Mouse (Mus musculus): ENCODE measurements around the gene Dap. TPM values are rescaled to one million over a fixed set of nuclear protein-coding genes. Genes with fewer than 3 reads are reported as not detected.
A peak's percentile ranks its signal among the peaks of the same experiment; 100 is the strongest.

Gene Dap
- polyA plus RNA-seq, 1 experiment from 2014 or later, result 114 TPM

DNA sequence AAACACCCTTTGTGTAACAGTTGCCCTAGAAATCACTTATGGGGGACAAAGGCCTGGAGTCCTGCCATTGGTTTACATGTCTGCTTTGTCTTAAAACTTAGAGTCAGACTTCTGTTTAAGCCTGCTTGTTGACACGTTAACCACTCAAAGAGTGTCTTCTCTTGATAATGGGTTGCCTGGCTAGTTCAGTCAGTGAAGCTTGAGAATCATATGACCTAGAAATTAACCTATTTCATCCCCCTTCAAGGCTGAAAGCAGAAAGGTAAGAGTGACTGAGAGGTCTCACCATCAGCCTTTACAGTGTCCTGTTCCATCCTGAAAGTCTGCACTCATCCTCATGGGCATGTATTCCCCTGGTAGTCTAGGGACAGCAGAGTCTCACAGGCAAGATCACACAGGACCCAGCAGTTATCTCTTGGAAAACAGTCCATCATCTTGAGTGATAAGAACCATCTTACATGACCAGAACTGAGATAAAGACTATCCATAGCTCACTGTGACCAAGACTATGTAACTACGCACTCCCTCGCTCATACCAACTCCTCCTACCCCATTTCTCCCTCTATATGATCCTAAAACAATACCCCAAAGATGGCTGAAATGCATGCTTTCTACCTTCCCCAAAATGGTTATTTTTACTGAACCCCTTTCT lies 10.4 kb upstream of the Dap start:
- Histone ChIP-seq H3K4me3 (replicated peaks; ENCODE audit: low read length) (no peak overlapping the region), H3K4me1 (ENCODE audit: control insufficient read depth, insufficient read depth, low read length) (no peaks in the 10 kb centered on the region), H3K4me2 (ENCODE audit: low read depth, low read length) (no peak overlapping the region), H3K9ac (ENCODE audit: low read length) (no peak overlapping the region), H3K27me3 (ENCODE audit: control insufficient read depth, insufficient read depth, low read length) (no peaks in the 10 kb centered on the region), H3K9me3 (replicated peaks; ENCODE audit: control insufficient read depth, low read length) (no peaks in the 10 kb centered on the region), H3K36me3 (ENCODE audit: control insufficient read depth, insufficient read depth, low read length) (no peaks in the 10 kb centered on the region), H3K27ac (ENCODE audit: low read length) (no peak overlapping the region)
- 87% methylated on average over 3 of the region's 3 CpGs for WGBS
- no peak for ATAC-seq (ENCODE audit: insufficient read depth, low FRiP score)

DNA sequence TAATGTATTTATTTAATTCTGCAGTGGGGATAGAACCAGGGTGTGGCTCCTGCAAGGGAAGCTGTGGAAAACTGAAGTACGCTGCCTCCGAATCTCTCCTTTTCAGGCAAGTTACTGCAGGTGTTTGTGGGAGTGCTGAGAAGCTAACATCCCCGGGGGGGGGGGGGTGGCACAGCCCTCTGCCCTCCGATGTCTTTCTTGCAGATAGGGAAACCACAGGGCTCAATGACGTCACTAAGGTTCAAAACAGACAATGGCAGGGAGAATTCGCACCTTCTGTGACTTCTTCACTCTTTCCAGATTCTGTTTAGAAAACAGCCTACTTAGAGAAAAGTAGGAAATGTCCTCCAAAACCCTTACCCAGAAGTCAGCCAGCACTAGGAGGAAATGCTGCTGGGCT lies 1.9 kb upstream of the Dap start:
- Histone ChIP-seq H3K9me3 (replicated peaks; ENCODE audit: control insufficient read depth, low read length) (no peaks in the 10 kb centered on the region), H3K36me3 (ENCODE audit: control insufficient read depth, insufficient read depth, low read length) (no peaks in the 10 kb centered on the region), H3K4me2 (ENCODE audit: low read depth, low read length) (no peak overlapping the region), H3K9ac (ENCODE audit: low read length) (no peak overlapping the region), H3K27me3 (ENCODE audit: control insufficient read depth, insufficient read depth, low read length) (no peaks in the 10 kb centered on the region), H3K27ac (ENCODE audit: low read length) (no peak overlapping the region), H3K4me3 (replicated peaks; ENCODE audit: low read length) (no peak overlapping the region), H3K4me1 (ENCODE audit: control insufficient read depth, insufficient read depth, low read length) (peaks cover 13% of the 10 kb centered on the region)
- 71% methylated on average over 6 of the region's 6 CpGs for WGBS
- ATAC-seq (ENCODE audit: insufficient read depth, low FRiP score), result no peak

DNA sequence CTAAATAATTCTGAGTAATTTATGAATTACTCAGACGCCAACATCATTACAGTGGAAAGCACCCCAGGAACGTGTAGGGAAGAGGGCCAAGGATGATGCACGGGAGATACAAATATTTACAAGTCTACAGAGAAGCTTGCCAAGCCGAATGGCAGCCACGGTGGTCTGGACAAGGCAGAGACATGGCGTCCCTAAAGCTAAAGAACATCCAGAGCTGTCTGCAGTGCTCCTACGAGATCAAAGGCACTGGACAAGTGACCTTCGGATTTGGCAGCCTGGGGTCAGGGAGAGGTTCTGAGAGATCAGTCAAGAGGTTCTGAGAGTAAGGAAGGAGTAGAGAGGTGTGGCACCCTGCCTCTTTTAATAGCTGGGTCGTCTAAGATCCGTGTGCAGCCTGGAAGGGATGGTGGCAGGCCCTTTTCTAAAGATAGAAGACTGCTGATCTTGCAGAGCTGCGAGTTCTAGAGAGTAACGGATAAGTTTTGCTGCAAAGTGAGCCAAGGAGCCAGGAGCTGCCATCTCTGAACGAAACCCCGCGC lies 449 bp upstream of the Dap start:
- 32% methylated on average over 15 of the region's 15 CpGs for whole genome bisulfite sequencing
- Histone ChIP-seq H3K9me3 (replicated peaks; ENCODE audit: control insufficient read depth, low read length) (no peaks in the 10 kb centered on the region), H3K27me3 (ENCODE audit: control insufficient read depth, insufficient read depth, low read length) (no peaks in the 10 kb centered on the region), H3K4me3 (replicated peaks; ENCODE audit: low read length) (peak overlapping the region; percentile 93), H3K4me2 (ENCODE audit: low read depth, low read length) (peak overlapping the region; percentile 61), H3K9ac (ENCODE audit: low read length) (peak overlapping the region; percentile 71), H3K36me3 (ENCODE audit: control insufficient read depth, insufficient read depth, low read length) (no peaks in the 10 kb centered on the region), H3K4me1 (ENCODE audit: control insufficient read depth, insufficient read depth, low read length) (peaks cover 13% of the 10 kb centered on the region), H3K27ac (ENCODE audit: low read length) (peak overlapping the region; percentile 56)
- ATAC-seq (ENCODE audit: insufficient read depth, low FRiP score), result 0 out of 2 replicates have a peak, but pooled peaks have one; percentile 3

DNA sequence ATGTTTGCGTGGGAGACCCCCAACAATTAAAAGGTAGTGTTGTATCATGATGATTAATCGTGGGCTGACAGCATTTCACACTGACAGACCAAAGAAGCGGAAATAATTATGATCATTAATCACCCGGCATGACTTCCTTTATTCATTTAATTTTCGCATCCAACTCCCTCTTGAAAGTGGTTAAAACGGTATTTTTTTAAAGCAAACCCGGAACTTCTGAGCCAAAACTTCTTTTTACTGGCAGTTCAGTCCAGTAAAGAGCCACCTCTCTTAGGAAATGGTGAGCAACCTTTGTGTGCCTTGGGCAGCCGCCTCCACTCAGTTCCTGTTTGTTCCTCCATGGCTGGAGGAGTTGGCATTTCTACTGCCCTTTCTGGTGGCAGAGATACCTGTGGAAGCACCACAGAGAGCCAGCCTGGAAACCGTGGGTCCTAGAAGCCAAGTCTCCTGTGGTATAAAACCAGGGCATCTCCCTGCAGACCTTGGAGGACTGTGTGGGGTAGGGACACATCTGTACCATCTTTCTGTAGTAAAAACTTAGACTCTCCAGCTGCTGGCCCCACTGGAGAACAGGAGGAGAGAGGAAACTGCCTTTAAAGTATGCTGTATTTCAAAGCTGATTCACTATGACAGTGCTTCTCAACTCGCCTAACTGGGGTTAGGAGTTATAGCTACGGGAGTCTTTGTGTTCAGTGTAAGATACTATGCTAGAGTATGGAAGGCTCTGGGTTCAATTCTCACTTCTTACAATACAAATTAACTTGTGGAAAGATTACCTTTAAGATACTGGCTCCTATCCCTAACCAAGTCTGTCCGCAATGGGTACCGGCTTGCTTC lies 910 bp downstream of the Dap start:
- no peaks in the 10 kb centered on the region for H3K27me3 ChIP-seq (ENCODE audit: control insufficient read depth, insufficient read depth, low read length)
- ATAC-seq (ENCODE audit: insufficient read depth, low FRiP score), result no peak
- H3K36me3 ChIP-seq (ENCODE audit: control insufficient read depth, insufficient read depth, low read length), result no peaks in the 10 kb centered on the region
- H3K4me2 ChIP-seq (ENCODE audit: low read depth, low read length), result peak overlapping the region; percentile 60
- H3K27ac ChIP-seq (ENCODE audit: low read length), result peak overlapping the region; percentile 88
- 27% methylated on average over 13 of the region's 13 CpGs for WGBS
- peak overlapping the region; percentile 93 for H3K4me3 ChIP-seq (replicated peaks; ENCODE audit: low read length)
- H3K9me3 ChIP-seq (replicated peaks; ENCODE audit: control insufficient read depth, low read length), result no peaks in the 10 kb centered on the region
- peaks cover 13% of the 10 kb centered on the region for H3K4me1 ChIP-seq (ENCODE audit: control insufficient read depth, insufficient read depth, low read length)
- H3K9ac ChIP-seq (ENCODE audit: low read length), result peak overlapping the region; percentile 97

DNA sequence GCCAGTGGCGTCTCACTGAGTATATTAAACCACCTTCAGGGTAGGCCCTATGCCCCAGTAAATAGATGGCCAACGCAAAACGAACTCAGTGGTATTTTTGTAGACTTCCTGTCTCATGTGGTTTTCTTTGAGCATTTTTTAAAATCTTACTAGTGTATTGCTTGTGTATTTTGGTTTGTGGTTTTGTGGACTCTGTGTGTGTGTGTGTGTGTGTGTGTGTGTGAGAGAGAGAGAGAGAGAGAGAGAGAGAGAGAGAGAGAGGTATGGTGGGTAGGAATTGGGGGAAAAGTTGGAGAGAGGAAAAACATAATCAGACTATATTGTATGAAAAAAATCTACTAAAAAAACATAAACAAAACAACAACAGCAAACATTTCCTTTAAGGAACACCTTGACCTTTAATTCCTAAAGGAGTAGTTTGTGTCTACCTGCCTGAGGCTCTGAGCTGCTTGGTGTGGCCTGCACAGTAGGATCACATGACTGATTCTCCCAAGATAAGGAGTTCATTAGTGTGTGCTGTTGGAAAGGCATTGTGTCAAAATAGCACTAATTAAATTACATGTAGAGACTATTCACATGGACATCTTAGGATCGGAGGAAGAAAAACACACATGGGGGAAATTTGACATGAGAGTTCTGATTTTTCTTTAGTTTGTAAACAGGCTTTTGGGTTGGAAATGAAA lies 1.7 kb downstream of the Dap start:
- Histone ChIP-seq H3K27me3 (ENCODE audit: control insufficient read depth, insufficient read depth, low read length) (no peaks in the 10 kb centered on the region), H3K4me1 (ENCODE audit: control insufficient read depth, insufficient read depth, low read length) (peaks cover 13% of the 10 kb centered on the region), H3K27ac (ENCODE audit: low read length) (peak overlapping the region; percentile 88; the same call in 1 of the 2 replicates), H3K4me3 (replicated peaks; ENCODE audit: low read length) (peak overlapping the region; percentile 93), H3K9ac (ENCODE audit: low read length) (no peak overlapping the region; the same call in 1 of the 2 replicates), H3K4me2 (ENCODE audit: low read depth, low read length) (peak overlapping the region; percentile 60), H3K36me3 (ENCODE audit: control insufficient read depth, insufficient read depth, low read length) (no peaks in the 10 kb centered on the region; the same call in 1 of the 2 replicates), H3K9me3 (replicated peaks; ENCODE audit: control insufficient read depth, low read length) (no peaks in the 10 kb centered on the region)
- no peak for ATAC-seq (ENCODE audit: insufficient read depth, low FRiP score)
- WGBS, result 75% methylated on average over 4 of the region's 4 CpGs

DNA sequence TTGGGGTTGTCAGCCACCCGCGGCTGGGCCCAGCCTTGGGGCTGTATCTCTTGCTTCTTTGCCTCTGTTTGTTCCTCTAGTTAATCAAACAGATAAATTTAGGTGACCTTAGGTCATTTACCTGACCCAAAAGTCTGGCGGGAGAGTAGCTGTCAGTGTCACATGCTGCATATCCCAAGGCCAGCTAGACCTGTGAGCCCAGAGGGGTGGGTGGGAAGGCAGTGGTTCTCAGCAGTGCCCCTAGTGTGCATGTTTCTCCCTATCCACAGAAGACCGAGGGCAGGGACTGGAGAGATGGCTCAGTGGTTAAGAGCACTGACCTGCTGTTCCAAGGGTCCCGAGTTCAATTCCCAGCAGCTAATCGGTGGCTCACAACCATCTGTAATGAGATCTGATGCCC lies 2.4 kb downstream of the Dap start:
- Histone ChIP-seq H3K9ac (ENCODE audit: low read length) (no peak overlapping the region; the same call in 1 of the 2 replicates), H3K4me2 (ENCODE audit: low read depth, low read length) (0 out of 2 replicates have a peak overlapping the region, but pooled peaks have one; percentile 60), H3K4me1 (ENCODE audit: control insufficient read depth, insufficient read depth, low read length) (peaks cover 13% of the 10 kb centered on the region), H3K9me3 (replicated peaks; ENCODE audit: control insufficient read depth, low read length) (no peaks in the 10 kb centered on the region), H3K4me3 (replicated peaks; ENCODE audit: low read length) (no peak overlapping the region), H3K27ac (ENCODE audit: low read length) (no peak overlapping the region), H3K27me3 (ENCODE audit: control insufficient read depth, insufficient read depth, low read length) (no peaks in the 10 kb centered on the region), H3K36me3 (ENCODE audit: control insufficient read depth, insufficient read depth, low read length) (no peaks in the 10 kb centered on the region; the same call in 1 of the 2 replicates)
- no peak for ATAC-seq (ENCODE audit: insufficient read depth, low FRiP score)
- 56% methylated on average over 6 of the region's 6 CpGs for WGBS

DNA sequence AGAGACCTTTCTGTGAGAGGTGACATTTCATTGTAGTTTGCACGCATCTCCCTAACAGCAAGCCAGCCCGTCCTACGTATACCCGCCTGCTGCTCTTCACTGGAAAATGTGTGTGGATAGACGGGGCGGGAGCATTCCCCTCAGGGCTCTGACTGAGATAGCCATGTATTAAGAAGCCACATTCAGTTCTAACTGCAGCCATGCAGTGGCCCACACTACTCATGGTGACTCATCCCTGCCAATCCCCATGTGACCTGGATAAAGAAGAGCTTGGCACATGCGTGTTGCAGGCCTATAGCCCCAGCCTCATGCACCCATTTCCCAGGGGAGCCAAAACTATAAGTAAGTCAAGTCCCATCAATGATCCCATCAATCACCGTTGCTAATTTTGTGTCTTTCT lies 3.7 kb downstream of the Dap start:
- Histone ChIP-seq H3K27ac (ENCODE audit: low read length) (no peak overlapping the region), H3K9ac (ENCODE audit: low read length) (no peak overlapping the region), H3K9me3 (replicated peaks; ENCODE audit: control insufficient read depth, low read length) (no peaks in the 10 kb centered on the region), H3K27me3 (ENCODE audit: control insufficient read depth, insufficient read depth, low read length) (no peaks in the 10 kb centered on the region), H3K4me3 (replicated peaks; ENCODE audit: low read length) (no peak overlapping the region), H3K4me1 (ENCODE audit: control insufficient read depth, insufficient read depth, low read length) (peaks cover 13% of the 10 kb centered on the region), H3K36me3 (ENCODE audit: control insufficient read depth, insufficient read depth, low read length) (no peaks in the 10 kb centered on the region; the same call in 1 of the 2 replicates), H3K4me2 (ENCODE audit: low read depth, low read length) (no peak overlapping the region)
- 83% methylated on average over 8 of the region's 8 CpGs for WGBS
- no peak for ATAC-seq (ENCODE audit: insufficient read depth, low FRiP score)

DNA sequence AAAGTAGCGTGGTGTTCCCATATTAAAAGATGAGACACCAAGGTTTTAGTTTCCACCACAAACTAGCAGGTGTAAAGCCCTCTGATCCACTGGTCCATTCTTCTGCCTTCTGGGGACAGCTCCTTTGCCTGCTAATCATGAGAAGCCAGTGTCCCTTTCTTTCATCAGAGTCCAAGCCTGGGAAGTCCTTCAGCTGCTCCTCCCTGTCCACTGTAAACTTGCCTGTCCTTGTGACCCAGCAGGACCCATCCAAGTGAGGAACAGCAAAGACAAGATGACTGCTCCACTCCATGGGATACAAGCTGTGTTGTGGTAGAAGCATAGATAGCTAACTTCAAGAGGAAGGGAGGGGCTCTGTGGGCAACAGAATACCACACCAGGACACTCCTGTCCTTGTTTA lies 8.9 kb downstream of the Dap start:
- Histone ChIP-seq H3K4me3 (replicated peaks; ENCODE audit: low read length) (no peak overlapping the region), H3K27me3 (ENCODE audit: control insufficient read depth, insufficient read depth, low read length) (no peaks in the 10 kb centered on the region)
- 100% methylated on average over 1 of the region's 1 CpGs for WGBS

More for the DNA sequence above, 8.9 kb downstream of the Dap start:
- Histone ChIP-seq H3K9me3 (replicated peaks; ENCODE audit: control insufficient read depth, low read length) (no peaks in the 10 kb centered on the region), H3K4me1 (ENCODE audit: control insufficient read depth, insufficient read depth, low read length) (no peaks in the 10 kb centered on the region), H3K9ac (ENCODE audit: low read length) (no peak overlapping the region), H3K27ac (ENCODE audit: low read length) (no peak overlapping the region), H3K36me3 (ENCODE audit: control insufficient read depth, insufficient read depth, low read length) (no peaks in the 10 kb centered on the region; the same call in 1 of the 2 replicates), H3K4me2 (ENCODE audit: low read depth, low read length) (no peak overlapping the region)
- no peak for ATAC-seq (ENCODE audit: insufficient read depth, low FRiP score)

Data from stomach, embryonic 16.5 days (tissue).